Mouse (Mus musculus): Measurements from ENCODE around the gene Sec14l3.

DNA sequence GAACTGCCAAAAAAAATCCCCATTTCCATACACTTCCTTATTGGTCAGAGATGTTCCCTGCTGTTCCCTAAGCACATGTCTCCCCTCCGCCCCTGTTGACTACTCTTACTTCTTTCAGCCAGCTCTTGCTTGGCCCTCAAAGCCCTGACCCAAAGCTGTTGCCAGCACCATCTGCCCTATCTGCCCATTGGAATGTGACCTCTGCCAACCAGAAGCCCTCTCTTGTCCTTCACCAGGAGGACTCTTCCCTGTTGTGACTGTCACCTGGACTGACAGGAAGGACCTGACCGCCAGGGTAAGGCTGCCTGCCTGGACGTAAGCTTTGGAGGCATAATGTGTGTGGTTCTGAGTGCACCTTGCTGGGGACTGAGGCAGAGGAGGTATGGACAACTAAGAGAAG lies 57.0 kb downstream of the Sec14l3 start:
- TF ChIP-seq CTCF (IDR thresholded peaks at IDR 0.05; ENCODE audit: control insufficient read depth, insufficient read depth, insufficient replicate concordance, low read depth, low read length): no peak
- TF ChIP-seq POLR2A (IDR thresholded peaks at IDR 0.05; ENCODE audit: control insufficient read depth, low read depth, low read length): no peak

Measured in testis, adult 2 months (tissue).